Mouse (Mus musculus) stomach, embryonic 14.5 days (tissue): Measurements from ENCODE around the gene Pdgfra. TPM values are rescaled to one million over a fixed set of nuclear protein-coding genes. Genes with fewer than 3 reads are reported as not detected.

Experiments used
- ATAC-seq: fragments of 200-750 bp; cut with Nextera tagmentation; 2 replicates; pipeline ENCODE4 v1.8.0; 2017; ENCODE audit warnings: low read depth, moderate TSS enrichment; ENCODE audit not compliant: insufficient number of reproducible peaks, insufficient read depth, low FRiP score
- H3K27ac ChIP-seq: fragments of 300-500 bp; sonication (generic); 2 replicates; pipeline ENCODE4 v1.5.1; 2014; ENCODE audit warnings: mild to moderate bottlenecking, low read length, moderate library complexity, mixed read lengths
- H3K27me3 ChIP-seq: fragments of 300-500 bp; sonication (generic); 2 replicates; pipeline ENCODE4 v1.6.1; 2014; ENCODE audit warnings: low read length, control low read depth, mixed read lengths; ENCODE audit not compliant: control insufficient read depth, insufficient read depth
- H3K36me3 ChIP-seq: fragments of 300-500 bp; sonication (generic); 2 replicates; pipeline ENCODE4 v1.6.1; 2014; ENCODE audit warnings: mild to moderate bottlenecking, control low read depth, low read length, moderate library complexity, mixed read lengths; ENCODE audit not compliant: control insufficient read depth, insufficient read depth
- H3K4me1 ChIP-seq: fragments of 300-500 bp; sonication (generic); 2 replicates; pipeline ENCODE4 v1.6.1; 2014; ENCODE audit warnings: low read length, control low read depth, mixed read lengths; ENCODE audit not compliant: control insufficient read depth, insufficient read depth
- H3K4me2 ChIP-seq: fragments of 300-500 bp; sonication (generic); replicated peaks from 2 replicates; pipeline ENCODE4 v1.6.1; 2014; ENCODE audit warnings: low read depth, low read length, control low read depth
- H3K4me3 ChIP-seq: fragments of 300-500 bp; sonication (generic); 2 replicates; pipeline ENCODE4 v1.5.1; 2014; ENCODE audit warnings: low read depth, low read length, control low read depth
- H3K9ac ChIP-seq: fragments of 300-500 bp; sonication (generic); replicated peaks from 2 replicates; pipeline ENCODE4 v1.6.1; 2014; ENCODE audit warnings: low read depth, mild to moderate bottlenecking, control low read depth, low read length, moderate library complexity, mixed read lengths
- H3K9me3 ChIP-seq: fragments of 300-500 bp; sonication (generic); 2 replicates; pipeline ENCODE4 v1.6.1; 2016; ENCODE audit warnings: low read depth, low read length, control low read depth; ENCODE audit not compliant: control insufficient read depth
- WGBS: fragments of 180-500 bp; shearing (Covaris S2); extraction: QIAGEN DNeasy Blood & Tissue Kit; methylation state at CpG from one replicate; pipeline ENCODE4 v1.1.7; 2014; 5-methylcytosine and 5-hydroxymethylcytosine counted together
- polyA plus RNA-seq: library from polyadenylated mRNA; unstranded; fragments of >200 nt; fragmentation: Nextera tagmentation; extraction: Ambion mirVana; gene quantifications from 2 replicates; pipeline ENCODE4 v1.2.1, GENCODE M21; 2014

Gene Pdgfra
- polyA plus RNA-seq, result 56.3 and 57.7 TPM in 2 replicates

GRCm38 (mm10) chr5:75152021-75152425, at the start of gene Pdgfra:
Pdgfra (plus strand) TSS chr5:75152292.
- Histone ChIP-seq H3K4me3 (peak within 1 kb of the TSS; percentile 63), H3K4me1 (peaks cover 20% of the 10 kb centered on the region), H3K9me3 (no peaks in the 10 kb centered on the region), H3K27ac (peak within 1 kb of the TSS; percentile 97), H3K27me3 (no peaks in the 10 kb centered on the region), H3K36me3 (no peaks in the 10 kb centered on the region), H3K4me2 (peak within 1 kb of the TSS; percentile 88), H3K9ac (peak within 1 kb of the TSS; percentile 86)
- under 1% methylated on average over 10 of the region's 10 CpGs for WGBS
- ATAC-seq, result no peak

- H3K27ac ChIP-seq, result no peak overlapping the region
- H3K9me3 ChIP-seq, result no peaks in the 10 kb centered on the region
- 74% methylated on average over 3 of the region's 3 CpGs for WGBS
- no peak overlapping the region for H3K9ac ChIP-seq
- no peaks in the 10 kb centered on the region for H3K36me3 ChIP-seq
- no peak overlapping the region for H3K4me3 ChIP-seq
- H3K4me1 ChIP-seq, result no peaks in the 10 kb centered on the region
- no peak for ATAC-seq
- no peaks in the 10 kb centered on the region for H3K27me3 ChIP-seq
- H3K4me2 ChIP-seq, result no peak overlapping the region
Measured at GRCm38 (mm10) chr5:75106511-75106910, 45.6 kb upstream of the Pdgfra start.

GRCm38 (mm10) chr5:75109368-75109767, 42.7 kb upstream of the Pdgfra start:
- Histone ChIP-seq H3K9me3 (no peaks in the 10 kb centered on the region), H3K4me2 (no peak overlapping the region), H3K27me3 (no peaks in the 10 kb centered on the region), H3K27ac (no peak overlapping the region), H3K4me1 (no peaks in the 10 kb centered on the region), H3K36me3 (no peaks in the 10 kb centered on the region), H3K4me3 (no peak overlapping the region), H3K9ac (no peak overlapping the region)
- no peak for ATAC-seq
- 25% methylated on average over 5 of the region's 5 CpGs for WGBS

- Histone ChIP-seq H3K27ac (no peak overlapping the region), H3K27me3 (no peaks in the 10 kb centered on the region), H3K9ac (no peak overlapping the region), H3K4me2 (no peak overlapping the region), H3K9me3 (no peaks in the 10 kb centered on the region), H3K36me3 (no peaks in the 10 kb centered on the region), H3K4me3 (no peak overlapping the region), H3K4me1 (no peaks in the 10 kb centered on the region)
- 63% methylated on average over 5 of the region's 5 CpGs for WGBS
- ATAC-seq, result no peak
Measured at GRCm38 (mm10) chr5:75111781-75112180, 40.3 kb upstream of the Pdgfra start.

- H3K9ac ChIP-seq, result no peak overlapping the region
- H3K4me3 ChIP-seq, result no peak overlapping the region
- H3K27me3 ChIP-seq, result no peaks in the 10 kb centered on the region
- H3K27ac ChIP-seq, result no peak overlapping the region
- WGBS, result 60% methylated on average over 7 of the region's 7 CpGs
- H3K36me3 ChIP-seq, result no peaks in the 10 kb centered on the region
- H3K9me3 ChIP-seq, result no peaks in the 10 kb centered on the region
- no peak overlapping the region for H3K4me2 ChIP-seq
- ATAC-seq, result no peak
- no peaks in the 10 kb centered on the region for H3K4me1 ChIP-seq
Measured at GRCm38 (mm10) chr5:75118840-75119239, 33.3 kb upstream of the Pdgfra start.

GRCm38 (mm10) chr5:75121646-75122045, 30.4 kb upstream of the Pdgfra start:
- no peak overlapping the region for H3K27ac ChIP-seq
- no peak overlapping the region for H3K4me3 ChIP-seq
- H3K4me2 ChIP-seq, result no peak overlapping the region
- no peaks in the 10 kb centered on the region for H3K36me3 ChIP-seq
- H3K27me3 ChIP-seq, result no peaks in the 10 kb centered on the region
- no peak overlapping the region for H3K9ac ChIP-seq
- H3K9me3 ChIP-seq, result no peaks in the 10 kb centered on the region
- no peaks in the 10 kb centered on the region for H3K4me1 ChIP-seq
- ATAC-seq, result no peak
- 38% methylated on average over 5 of the region's 5 CpGs for WGBS

- Histone ChIP-seq H3K36me3 (no peaks in the 10 kb centered on the region), H3K9ac (no peak overlapping the region), H3K27me3 (no peaks in the 10 kb centered on the region), H3K4me2 (no peak overlapping the region), H3K4me1 (no peaks in the 10 kb centered on the region), H3K9me3 (no peaks in the 10 kb centered on the region), H3K27ac (no peak overlapping the region), H3K4me3 (no peak overlapping the region)
- 76% methylated on average over 7 of the region's 7 CpGs for WGBS
- ATAC-seq, result no peak
Measured at GRCm38 (mm10) chr5:75134681-75135080, 17.4 kb upstream of the Pdgfra start.

- H3K4me2 ChIP-seq, result peak overlapping the region; percentile 41
- H3K4me1 ChIP-seq, result peaks cover 2% of the 10 kb centered on the region; the same call in 1 of the 2 replicates
- no peak overlapping the region for H3K27ac ChIP-seq
- H3K4me3 ChIP-seq, result peak overlapping the region; percentile 15
- no peaks in the 10 kb centered on the region for H3K36me3 ChIP-seq
- peak; percentile 65; the same call in 1 of the 2 replicates for ATAC-seq
- H3K27me3 ChIP-seq, result 0 out of 2 replicates have a peak, but pooled peaks cover 3% of the 10 kb centered on the region
- H3K9ac ChIP-seq, result no peak overlapping the region
- no peaks in the 10 kb centered on the region for H3K9me3 ChIP-seq
- 4% methylated on average over 14 of the region's 14 CpGs for WGBS
Measured at GRCm38 (mm10) chr5:75143092-75143491, 9.0 kb upstream of the Pdgfra start.

- Histone ChIP-seq H3K27me3 (0 out of 2 replicates have a peak, but pooled peaks cover 3% of the 10 kb centered on the region), H3K4me3 (no peak overlapping the region), H3K9ac (no peak overlapping the region), H3K4me2 (peak overlapping the region; percentile 41), H3K9me3 (no peaks in the 10 kb centered on the region), H3K27ac (no peak overlapping the region), H3K36me3 (no peaks in the 10 kb centered on the region), H3K4me1 (peaks cover 6% of the 10 kb centered on the region; the same call in 1 of the 2 replicates)
- ATAC-seq, result no peak
- 30% methylated on average over 7 of the region's 7 CpGs for WGBS
Measured at GRCm38 (mm10) chr5:75143767-75144166, 8.3 kb upstream of the Pdgfra start.
